Mouse (Mus musculus): ENCODE results near the gene Il22ra2.
"Not testable (repeated sequence)": the region's sequence is repeated elsewhere in the genome, so short reads cannot be mapped to it uniquely, and the experiment has no call there.

Gene Il22ra2

DNA sequence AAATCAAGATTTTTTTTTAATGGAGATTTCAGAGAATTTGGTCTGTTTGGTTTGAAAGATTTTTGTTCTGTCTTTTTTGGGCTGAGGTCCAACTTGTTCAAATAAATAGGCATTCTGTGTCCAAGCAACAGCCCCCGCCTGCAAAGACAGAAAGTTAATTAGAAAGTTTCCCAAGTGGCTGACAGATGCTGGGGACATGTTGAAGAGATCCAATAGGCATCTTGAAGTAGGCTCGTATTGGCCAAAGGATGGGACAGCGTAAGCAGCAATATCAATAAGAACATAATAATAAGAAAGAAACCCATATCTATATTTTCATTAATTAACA, 21.7 kb upstream of the Il22ra2 start:
- in situ Hi-C loops (cut with MboI, MseI), result no loop called here

DNA sequence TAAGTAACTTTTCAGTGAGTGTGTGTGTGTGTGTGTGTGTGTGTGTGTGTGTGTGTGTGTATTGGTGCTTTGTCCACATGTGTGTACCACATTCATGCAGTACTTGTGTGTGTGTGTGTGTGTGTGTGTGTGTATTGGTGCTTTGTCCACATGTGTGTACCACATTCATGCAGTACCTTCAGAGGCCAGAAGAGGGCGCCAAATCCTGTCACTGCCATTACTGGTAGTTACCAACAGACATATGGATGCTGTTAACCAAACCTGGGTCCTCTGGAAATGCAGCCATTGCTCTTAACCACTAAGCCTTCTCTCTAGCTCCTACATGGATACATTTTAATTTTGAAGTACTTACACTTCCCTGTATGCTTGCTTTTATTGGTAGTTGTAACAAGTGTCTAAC, 20.3 kb upstream of the Il22ra2 start:
- in situ Hi-C loops (cut with MboI, MseI), result not testable (repeated sequence)

DNA sequence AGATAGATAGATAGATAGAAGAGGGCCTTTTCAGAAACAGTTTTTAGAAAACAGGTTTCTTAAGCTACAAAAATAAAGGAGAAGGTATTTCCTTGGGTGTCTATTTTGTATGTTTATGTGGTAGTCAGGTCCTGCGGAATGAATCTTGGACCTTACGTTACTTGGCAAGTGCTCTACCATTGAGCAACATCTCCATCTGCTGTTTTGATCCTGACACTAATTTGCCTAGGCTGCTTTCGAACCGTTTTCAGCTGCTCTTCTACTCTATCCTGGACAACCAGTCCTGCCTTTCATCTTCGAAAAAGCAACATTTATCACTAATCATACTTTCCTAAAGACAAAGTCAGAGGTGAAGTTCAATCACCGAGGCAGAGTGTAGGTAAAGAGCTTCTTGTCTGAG, 18.6 kb upstream of the Il22ra2 start:
- in situ Hi-C loops (cut with MboI, MseI), result no loop called here

DNA sequence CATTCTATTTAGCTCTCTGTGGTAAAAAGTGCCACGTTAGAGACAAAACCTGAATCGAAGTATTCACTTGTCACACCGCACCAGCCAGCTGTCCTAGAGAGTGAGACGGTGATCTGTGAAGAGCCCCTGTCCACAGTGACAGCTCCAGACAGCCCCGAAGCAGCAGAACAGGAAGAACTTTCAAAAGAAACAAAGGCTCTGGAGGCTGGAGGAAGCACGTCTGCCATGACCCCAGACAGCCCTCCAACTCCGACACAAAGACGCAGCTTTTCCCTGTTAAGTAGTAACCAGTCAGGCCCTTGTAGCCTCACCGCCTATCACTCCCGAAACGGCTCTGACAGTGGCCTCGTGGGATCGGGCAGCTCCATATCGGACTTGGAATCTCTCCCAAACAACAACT, 12.7 kb upstream of the Il22ra2 start:
- in situ Hi-C loops (cut with MboI, MseI), result no loop called here

DNA sequence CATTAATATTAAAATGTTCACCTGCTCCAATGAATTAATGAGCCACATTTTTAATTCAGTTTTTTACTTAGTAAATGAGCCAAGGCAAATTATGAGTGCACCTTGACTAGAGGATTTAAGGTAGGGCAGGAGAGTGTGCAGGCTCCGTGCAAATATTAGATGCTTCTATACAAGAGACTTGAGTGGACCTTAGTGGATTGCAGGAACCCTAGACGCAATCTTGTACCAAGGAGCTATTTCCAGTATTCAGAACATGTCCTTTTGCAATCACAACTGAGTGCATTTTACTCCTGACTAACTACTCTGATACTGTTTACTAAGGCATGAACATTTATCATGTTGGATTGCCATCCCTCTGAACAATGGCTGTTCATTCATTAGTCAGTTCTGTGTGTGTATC, 10.2 kb upstream of the Il22ra2 start:
- in situ Hi-C loops (cut with MboI, MseI), result no loop called here

DNA sequence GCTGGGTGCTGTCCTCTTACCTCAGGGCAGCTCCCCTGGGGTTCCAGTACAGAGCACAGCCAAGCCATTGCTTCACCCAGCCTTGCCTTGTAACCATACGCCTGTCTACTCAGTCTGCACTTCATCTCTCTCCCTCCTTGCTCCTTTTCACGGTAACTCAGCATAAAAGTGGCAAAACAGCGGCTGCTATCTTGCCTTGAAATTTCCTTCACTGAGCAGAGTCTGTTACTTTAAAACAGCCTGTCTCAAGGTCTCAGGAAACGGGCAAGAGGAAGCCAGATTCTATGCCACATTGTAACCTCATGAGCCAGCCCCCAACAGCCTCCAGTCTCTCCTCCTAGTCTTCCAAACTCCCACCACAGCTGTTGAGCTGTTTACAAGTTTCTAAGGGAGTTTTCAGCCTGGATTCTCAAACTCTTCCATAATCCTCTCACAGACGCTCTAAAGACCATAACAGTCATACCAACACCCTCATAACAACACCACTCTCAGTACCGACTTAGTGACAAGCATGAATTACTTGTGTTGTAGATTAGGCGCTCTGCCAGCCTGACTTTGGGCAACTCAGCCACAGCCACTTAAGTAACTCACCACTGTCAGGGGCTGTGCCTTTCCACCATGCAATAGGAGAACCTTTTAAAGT, 8.6 kb upstream of the Il22ra2 start:
- in situ Hi-C loops (cut with MboI, MseI), result no loop called here

DNA sequence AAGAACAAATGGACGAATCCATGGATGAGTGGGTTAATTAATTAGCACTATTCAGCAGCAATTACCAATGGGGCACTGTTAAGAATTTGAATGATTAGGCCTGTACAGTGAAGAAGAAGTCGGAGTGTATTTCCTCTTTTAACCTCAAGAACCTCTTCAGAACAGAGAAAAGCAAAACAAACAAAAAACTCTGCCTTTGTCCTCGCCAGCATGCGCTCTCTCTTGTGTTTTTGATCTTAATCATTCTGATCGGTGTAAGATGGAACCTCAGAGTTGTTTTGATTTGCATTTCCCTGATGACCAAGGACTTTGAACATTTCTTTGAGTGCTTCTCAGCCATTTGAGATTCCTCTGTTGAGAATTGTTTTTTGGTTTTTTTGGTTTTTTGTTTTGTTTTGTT, 2.1 kb upstream of the Il22ra2 start:
- in situ Hi-C loops (cut with MboI, MseI), result no loop called here

DNA sequence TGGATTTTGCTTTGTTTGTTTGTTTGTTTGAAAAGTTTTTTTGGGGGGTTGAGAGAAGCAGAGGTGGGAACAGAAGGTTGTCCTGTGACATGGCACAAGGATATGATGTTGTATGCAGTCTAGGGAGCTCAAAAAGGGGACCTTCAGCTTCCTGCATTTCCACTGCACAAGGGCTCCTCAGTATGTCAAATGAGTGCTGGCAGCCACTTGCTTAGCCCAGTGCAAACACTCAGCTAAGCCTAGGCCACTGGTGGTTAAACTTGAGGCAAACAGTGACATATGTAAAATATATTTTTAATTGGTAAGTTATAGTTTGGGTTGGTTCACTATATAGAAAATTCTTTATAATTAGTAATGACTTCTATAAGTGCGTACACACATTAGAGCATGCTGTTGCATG, 2.8 kb downstream of the Il22ra2 start:
- in situ Hi-C loops (cut with MboI, MseI), result loop anchor here (5.0 kb wide), 1 partner anchor 38 kb away; no protein-coding TSS in a partner anchor

DNA sequence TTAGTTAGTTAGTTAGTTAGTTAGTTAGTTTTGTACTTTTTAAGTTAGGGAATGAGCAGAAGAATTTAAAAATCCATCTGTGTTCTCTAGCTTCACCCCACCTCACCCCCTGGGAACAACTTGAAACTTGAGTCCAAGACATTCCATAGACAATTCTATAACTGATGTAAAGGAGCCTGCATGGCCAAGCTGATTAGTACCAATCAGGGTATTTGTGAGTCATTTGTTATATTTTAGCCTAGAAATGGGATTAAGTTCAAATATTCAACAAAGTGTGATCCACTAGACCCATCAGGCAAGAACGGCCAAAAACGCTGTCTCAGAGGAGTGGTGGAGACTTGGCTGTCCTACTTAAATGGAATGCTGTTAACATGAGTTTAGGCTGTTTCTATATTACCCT, 5.5 kb downstream of the Il22ra2 start:
- in situ Hi-C loops (cut with MboI, MseI), result loop anchor here (5.0 kb wide), 1 partner anchor 35 kb away; no protein-coding TSS in a partner anchor

DNA sequence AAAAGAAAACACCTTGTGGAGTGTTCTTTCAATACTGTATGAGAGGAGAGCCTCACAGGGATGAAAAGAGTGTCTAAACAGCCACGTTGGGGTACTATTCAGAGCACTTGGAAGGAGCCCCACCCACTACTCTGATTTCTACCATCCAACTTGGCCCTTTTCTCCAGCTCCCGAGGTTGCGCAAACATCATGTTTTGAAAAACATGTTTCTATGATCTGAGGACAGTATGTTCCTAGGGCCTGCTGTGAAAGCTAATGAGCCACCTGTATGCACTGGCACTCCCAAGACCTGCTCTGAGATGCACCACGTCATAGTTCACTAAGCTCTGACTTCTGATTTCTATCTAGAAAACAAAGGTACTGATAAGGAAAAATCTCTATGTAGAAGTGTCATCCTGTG, 6.0 kb downstream of the Il22ra2 start:
- in situ Hi-C loops (cut with MboI, MseI), result loop anchor here (5.0 kb wide), 1 partner anchor 35 kb away; no protein-coding TSS in a partner anchor

DNA sequence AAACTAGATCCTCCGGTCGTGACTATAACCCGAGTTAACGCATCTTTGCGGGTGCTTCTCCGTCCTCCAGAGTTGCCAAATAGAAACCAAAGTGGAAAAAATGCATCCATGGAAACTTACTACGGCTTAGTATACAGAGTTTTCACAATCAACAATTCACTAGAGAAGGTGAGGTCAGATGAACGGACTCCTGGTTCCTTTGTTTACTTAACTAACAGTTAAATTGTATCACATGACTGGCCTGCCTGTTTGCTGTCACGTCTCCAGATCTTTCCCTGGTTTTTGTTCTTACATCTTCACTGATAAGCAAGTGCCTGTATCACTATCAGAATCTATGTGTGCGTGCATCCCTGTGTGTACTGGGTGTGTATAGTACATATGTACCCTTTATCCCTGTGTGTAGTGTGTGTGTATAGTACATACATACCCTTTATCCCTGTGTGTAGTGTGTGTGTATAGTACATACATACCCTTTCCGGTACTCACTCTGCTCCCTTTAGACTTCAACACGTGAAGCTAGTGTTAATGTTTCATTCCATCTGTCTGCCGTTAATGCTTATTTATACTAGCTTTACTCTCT, 9.9 kb downstream of the Il22ra2 start:
- in situ Hi-C loops (cut with MboI, MseI), result no loop called here

DNA sequence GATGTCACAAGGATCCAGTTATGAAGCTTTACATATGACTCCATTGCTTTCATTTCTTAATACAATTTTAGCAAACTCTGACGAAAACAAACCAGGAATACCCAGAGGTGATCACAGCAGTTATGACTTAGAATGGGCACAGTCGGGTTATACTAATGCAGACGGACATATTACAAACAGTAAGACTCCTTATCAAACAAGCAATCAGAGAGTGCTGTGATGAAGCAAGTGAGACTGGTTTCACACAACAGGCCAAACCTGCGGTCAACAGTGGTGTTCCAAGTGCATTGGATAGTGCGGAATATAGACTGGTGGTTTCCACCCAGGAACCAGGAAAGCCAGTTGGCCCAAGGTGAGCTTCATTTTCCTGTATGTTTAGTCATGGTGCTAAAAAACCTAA, 17.1 kb downstream of the Il22ra2 start:
- in situ Hi-C loops (cut with MboI, MseI), result no loop called here

DNA sequence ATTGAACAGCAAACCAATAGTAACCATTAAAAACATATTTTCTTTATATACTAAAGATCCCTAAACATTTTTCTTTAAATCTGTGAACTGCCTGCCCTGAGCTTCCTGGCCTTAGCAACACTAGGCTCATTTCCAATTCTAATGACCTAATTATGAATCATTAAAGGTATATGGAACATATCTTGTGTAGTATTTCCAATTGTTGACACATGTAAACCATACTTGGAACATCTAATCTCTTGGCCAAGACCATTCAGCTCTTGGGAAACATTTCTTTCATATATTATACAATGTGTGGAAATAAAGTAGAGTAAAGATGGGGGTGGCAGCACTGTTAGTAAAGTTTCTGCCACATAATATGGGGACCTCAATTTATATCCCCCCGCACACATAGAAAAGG, 17.8 kb downstream of the Il22ra2 start:
- in situ Hi-C loops (cut with MboI, MseI), result no loop called here

DNA sequence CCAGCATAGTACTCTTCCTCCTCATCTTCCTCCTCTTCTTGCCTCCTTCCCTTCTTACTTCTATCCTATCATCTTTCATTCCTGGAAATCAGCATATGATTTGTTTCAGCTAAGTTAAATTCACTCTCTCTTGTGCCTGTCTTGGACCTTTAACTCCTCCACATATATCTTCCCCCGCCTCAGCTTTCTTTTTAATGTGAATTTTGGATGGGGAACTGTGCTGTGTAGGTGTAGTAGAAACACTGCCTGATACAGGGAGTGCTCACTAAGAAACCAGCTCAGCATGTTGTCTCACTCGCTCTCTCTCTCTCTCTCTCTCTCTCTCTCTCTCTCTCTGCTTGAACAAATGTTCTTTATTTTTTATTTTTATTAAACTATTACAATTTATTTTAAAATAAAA, 23.3 kb downstream of the Il22ra2 start:
- in situ Hi-C loops (cut with MboI, MseI), result no loop called here

DNA sequence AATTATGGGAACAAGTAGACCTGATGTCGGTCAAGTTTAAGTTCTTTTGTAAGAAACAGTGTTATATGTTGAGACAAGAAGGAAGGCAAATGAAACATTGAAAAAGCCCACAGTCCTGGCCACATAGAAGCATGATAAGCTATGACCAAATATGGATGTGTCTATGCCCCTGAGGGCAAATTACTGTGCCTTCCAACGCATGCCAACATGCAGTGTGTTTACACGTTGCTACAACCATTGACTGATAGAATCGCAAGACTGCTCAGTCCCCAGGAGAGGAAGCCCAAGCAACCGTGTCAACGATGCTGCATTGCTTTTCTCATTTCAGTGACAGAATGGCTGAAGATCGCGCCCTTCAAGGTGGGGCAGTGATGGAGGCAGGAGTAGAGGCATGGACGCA, 35.6 kb downstream of the Il22ra2 start:
- in situ Hi-C loops (cut with MboI, MseI), result no loop called here

DNA sequence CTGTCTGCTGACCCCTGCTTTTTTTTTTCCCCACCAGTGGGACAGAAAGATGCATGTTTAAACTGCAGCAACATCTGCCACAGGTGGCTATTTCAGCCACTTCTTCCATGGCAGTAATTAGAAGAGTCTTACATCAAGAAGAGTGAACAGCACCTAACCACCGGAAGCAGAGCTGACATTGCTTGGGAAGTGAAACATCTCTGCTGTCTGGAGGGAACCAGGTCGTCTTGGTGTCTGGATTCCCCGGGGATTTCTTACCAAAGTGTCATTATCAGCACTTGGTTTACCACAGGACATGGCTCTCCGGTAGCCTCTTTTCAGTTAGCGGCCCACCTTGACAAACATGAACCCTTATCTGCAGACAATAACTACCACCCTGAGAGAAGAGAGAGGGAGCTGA, 38.2 kb downstream of the Il22ra2 start:
- in situ Hi-C loops (cut with MboI, MseI), result loop anchor here (5.0 kb wide), 1 partner anchor 33 kb away; no protein-coding TSS in a partner anchor

DNA sequence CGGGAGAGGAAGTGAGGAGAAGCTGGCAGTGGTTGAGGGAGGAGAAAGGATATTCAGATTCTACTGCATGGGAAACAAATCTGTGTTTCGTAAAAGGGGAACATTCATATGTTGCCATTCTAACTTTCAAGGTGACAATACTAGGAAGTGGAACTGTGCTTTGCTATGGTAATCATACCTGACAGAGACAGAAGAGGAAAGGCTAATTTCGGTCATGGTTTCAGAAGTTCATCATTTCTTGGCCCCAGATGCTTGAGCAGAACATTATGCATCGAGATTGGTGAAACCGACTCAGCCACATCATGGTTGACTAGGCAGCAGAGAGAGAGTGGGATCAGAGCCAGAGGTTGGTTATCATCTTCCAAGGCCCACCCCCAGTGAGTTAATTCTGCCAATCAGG, 47.2 kb downstream of the Il22ra2 start:
- in situ Hi-C loops (cut with MboI, MseI), result no loop called here

DNA sequence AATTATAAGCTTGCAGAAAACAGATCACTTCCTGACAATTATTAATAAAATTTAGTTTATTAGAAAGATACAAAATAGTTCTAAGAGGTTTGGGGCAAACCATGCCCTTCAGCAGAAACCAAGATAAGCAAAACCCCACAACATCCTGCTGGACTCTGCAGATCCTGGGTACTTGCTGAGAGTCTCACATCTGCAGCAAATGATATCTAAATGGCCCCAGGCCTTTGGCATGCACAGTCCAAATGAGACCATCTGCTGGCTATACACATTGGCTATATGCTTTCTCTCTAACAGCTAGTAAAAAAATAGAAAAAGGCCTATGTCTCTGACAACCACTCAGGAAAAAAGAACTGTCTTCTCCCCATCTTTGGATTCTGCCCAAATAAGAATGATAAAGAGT, 50.2 kb downstream of the Il22ra2 start:
- in situ Hi-C loops (cut with MboI, MseI), result loop anchor here (10.0 kb wide), 1 partner anchor 357 kb away; no protein-coding TSS in a partner anchor

DNA sequence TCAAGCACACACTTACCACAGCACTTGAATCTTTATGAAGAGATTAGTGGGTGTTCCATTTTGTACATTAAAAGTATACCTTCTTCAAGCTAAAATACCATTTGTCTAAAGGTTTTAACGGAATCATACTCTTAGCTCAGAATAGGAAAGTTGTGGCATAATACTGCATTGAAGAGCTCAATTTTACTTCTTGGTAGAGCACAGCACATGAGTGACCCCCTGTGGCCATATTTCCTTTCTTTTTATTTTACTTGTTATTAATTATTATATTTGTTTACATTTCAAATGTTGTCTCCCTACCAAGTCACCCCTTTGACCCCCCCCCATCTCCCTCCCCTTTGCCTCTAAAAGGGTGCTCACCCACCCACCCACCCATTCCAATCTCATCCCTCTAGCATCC, 51.3 kb downstream of the Il22ra2 start:
- in situ Hi-C loops (cut with MboI, MseI), result loop anchor here (10.0 kb wide), 1 partner anchor 358 kb away; no protein-coding TSS in a partner anchor
